Mouse (Mus musculus) forebrain, embryonic 14.5 days (tissue): ENCODE data around the gene B3galt4. TPM values are rescaled to one million over a fixed set of nuclear protein-coding genes. Genes with fewer than 3 reads are reported as not detected.

Experiments
- ATAC-seq: fragments of 200-750 bp; cut with Nextera tagmentation; 2 replicates; pipeline ENCODE4 v1.8.0; 2017; ENCODE audit warnings: mild to moderate bottlenecking, moderate library complexity
- DNase-seq: peaks from one replicate; pipeline ENCODE4 v3.0.0-alpha.2; 2015; ENCODE audit warnings: low spot score
- H3K27ac ChIP-seq: fragments of 300-500 bp; sonication (generic); 2 replicates; pipeline ENCODE4 v1.5.1; 2014; ENCODE audit warnings: low read depth, mild to moderate bottlenecking, control low read depth, low read length, moderate library complexity
- H3K27me3 ChIP-seq: fragments of 300-500 bp; sonication (generic); replicated peaks from 2 replicates; pipeline ENCODE4 v1.6.1; 2014; ENCODE audit warnings: low read length, control low read depth, mixed read lengths; ENCODE audit not compliant: control insufficient read depth, insufficient read depth
- H3K36me3 ChIP-seq: fragments of 300-500 bp; sonication (generic); 2 replicates; pipeline ENCODE4 v1.6.1; 2014; ENCODE audit warnings: low read length, control low read depth; ENCODE audit not compliant: control insufficient read depth, insufficient read depth
- H3K4me1 ChIP-seq: fragments of 300-500 bp; sonication (generic); 2 replicates; pipeline ENCODE4 v1.6.1; 2014; ENCODE audit warnings: antibody characterized with exemption, low read length, control low read depth; ENCODE audit not compliant: control insufficient read depth, insufficient read depth
- H3K4me2 ChIP-seq: fragments of 300-500 bp; sonication (generic); 2 replicates; pipeline ENCODE4 v1.6.1; 2014; ENCODE audit warnings: mild to moderate bottlenecking, control low read depth, low read length
- H3K4me3 ChIP-seq: fragments of 300-500 bp; sonication (generic); 2 replicates; pipeline ENCODE4 v1.5.1; 2014; ENCODE audit warnings: low read depth, low read length, control low read depth
- H3K9ac ChIP-seq: fragments of 300-500 bp; sonication (generic); 2 replicates; pipeline ENCODE4 v1.6.1; 2014; ENCODE audit warnings: mild to moderate bottlenecking, low read length, control low read depth, moderate library complexity
- H3K9me3 ChIP-seq: fragments of 300-500 bp; sonication (generic); replicated peaks from 2 replicates; pipeline ENCODE4 v1.6.1; 2016; ENCODE audit warnings: low read length, control low read depth, mixed read lengths; ENCODE audit not compliant: control insufficient read depth
- WGBS: fragments of 180-500 bp; shearing (Covaris S2); extraction: QIAGEN DNeasy Blood & Tissue Kit; methylation state at CpG from one replicate; pipeline ENCODE4 v1.1.7; 2014; 5-methylcytosine and 5-hydroxymethylcytosine counted together
- polyA plus RNA-seq: library from polyadenylated mRNA; unstranded; fragments of >200 nt; fragmentation: Nextera tagmentation; extraction: Ambion mirVana; gene quantifications from 2 replicates; pipeline ENCODE4 v1.2.1, GENCODE M21; 2014

B3galt4 gene
- polyA plus RNA-seq, 1 experiment from 2014 or later: 6.0 TPM

DNA sequence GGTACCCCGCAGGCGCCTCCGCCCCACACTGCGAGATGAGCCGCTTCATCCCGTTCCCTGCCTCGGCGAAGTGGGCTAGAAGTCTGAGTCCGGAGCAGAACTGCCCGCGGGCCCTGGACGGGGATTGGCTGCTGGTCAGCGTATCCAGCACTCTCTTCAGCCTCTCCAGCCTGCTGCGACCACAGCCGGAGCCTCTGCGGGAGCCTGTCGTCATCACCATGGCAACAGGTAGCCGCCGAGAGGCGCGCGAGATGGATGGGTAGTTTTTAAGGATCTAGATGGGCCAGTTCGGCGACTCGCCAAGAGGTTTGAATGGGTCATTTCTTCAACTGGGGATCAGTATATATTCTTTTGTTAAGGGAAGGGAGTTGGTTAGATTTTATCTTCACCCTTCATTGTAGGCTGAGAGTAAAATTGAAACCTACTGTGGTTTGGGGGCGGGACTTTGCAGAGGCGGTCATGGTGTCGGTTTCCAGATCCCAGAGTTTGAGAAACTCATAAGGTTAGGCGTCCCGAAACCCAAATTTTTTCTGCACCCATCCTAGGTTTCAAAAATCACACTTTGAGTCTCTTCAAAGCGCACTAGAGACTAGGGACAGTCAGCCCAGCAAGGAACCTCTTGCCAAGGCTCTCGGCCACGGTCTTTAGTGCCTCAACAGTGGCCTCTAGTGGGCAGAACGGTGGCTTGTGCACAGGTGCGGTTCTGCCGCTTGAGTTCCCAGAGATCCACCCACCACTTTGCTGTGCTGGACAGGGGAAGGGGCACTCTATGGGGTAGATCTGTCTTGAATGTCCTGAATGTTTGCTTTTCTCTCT, 30.8 kb downstream of the B3galt4 start:
- Histone ChIP-seq H3K4me3 (peak overlapping the region; percentile 40), H3K4me1 (peaks cover 24% of the 10 kb centered on the region), H3K27me3 (no peaks in the 10 kb centered on the region), H3K36me3 (no peaks in the 10 kb centered on the region; the same call in 1 of the 2 replicates), H3K9ac (peak overlapping the region; percentile 67), H3K4me2 (peak overlapping the region; percentile 87), H3K27ac (no peak overlapping the region), H3K9me3 (no peaks in the 10 kb centered on the region)
- WGBS: under 1% methylated on average over 35 of the region's 36 CpGs
- ATAC-seq (peak; percentile 15), DNase-seq (peak; percentile 86)

DNA sequence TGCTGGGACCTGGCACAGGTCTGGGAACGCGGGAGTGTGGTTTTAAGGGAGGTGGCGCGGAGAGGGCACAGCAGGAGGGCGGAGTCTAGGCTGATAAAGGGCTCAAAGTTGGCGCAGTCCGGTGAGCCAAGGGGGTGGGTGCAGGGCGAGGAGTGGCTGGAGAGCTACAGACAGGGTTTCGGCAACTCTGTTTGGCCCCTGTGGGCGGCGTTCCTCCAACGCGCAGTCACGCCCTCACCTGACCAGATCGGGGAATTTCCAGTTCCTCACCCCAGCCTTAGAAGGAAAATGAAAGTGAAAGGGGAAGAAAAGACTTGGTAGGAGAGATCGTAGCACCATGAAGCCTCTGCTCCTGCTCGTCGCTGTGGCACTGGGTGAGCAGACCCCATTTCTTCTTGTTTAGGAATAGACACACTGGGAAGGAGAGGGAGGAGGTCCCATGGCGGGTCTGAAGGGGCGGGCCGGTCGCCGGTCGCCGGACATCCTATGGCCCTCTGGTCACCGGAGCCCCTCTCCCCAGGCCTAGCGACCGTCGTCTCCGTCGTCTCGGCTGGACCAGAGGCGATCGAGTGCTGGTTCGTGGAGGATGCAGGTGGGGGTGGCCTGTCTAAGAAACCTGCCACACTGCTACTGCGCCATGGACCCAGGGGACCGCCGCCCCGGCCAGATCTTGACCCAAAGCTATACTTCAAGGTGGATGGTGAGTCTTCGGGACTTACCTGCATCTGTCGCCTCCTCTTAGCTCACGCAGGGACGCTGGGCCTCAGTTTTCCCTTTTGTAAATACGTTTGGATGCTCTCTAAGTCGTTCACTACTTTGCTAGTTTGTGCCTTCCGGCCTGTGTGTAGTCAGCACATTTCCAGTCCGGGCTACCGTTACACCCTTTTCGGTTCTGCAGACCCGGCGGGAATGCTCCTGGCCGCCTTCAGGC, 31.7 kb downstream of the B3galt4 start:
- under 1% methylated on average over 52 of the region's 52 CpGs for WGBS
- Histone ChIP-seq H3K27me3 (no peaks in the 10 kb centered on the region), H3K9ac (peak overlapping the region; percentile 67), H3K4me1 (peaks cover 24% of the 10 kb centered on the region), H3K4me3 (peak overlapping the region; percentile 40), H3K4me2 (peak overlapping the region; percentile 87), H3K9me3 (no peaks in the 10 kb centered on the region), H3K27ac (no peak overlapping the region), H3K36me3 (peaks cover 6% of the 10 kb centered on the region)
- no peak for ATAC-seq
- DNase-seq: peak; percentile 42

DNA sequence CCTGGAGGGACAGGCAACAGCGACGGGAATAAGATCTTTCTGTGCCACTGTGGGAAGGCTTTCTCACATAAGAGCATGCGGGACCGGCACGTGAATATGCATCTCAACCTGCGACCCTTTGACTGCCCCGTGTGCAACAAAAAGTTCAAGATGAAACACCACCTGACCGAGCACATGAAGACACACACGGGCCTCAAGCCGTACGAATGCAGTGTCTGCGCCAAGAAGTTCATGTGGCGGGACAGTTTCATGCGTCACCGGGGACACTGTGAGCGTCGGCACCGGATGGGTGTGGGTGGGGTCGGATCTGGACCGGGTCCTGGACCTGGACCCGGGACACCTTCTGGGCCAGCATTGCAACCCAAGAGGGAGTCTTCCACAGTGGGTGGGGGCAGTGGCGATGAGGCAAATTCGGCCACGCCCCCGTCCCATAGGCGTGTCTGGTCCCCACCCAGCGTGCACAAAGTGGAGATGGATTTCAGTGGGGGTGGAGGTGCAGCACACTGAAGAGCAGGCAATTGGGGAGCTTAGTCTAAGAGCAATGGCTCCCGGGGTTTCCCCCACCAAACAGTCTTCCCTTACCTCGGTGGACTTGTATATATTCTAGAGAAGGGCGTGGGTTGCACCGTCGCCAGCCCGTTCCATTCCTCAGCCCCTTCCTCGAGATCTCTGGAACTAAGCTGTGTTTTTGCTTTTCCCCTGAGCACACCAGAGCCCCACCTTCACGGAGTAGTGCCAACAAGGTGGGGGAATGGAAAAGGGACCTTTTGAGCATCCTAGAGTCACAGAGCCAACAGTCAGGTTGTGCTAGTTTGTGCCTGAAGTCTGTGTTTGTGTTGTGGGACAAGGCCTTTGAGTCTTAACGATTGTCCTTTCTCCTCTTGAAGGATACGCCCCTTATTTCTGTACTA, 32.7 kb downstream of the B3galt4 start:
- Histone ChIP-seq H3K4me1 (peaks cover 24% of the 10 kb centered on the region), H3K9ac (no peak overlapping the region; the same call in 1 of the 2 replicates)

DNA sequence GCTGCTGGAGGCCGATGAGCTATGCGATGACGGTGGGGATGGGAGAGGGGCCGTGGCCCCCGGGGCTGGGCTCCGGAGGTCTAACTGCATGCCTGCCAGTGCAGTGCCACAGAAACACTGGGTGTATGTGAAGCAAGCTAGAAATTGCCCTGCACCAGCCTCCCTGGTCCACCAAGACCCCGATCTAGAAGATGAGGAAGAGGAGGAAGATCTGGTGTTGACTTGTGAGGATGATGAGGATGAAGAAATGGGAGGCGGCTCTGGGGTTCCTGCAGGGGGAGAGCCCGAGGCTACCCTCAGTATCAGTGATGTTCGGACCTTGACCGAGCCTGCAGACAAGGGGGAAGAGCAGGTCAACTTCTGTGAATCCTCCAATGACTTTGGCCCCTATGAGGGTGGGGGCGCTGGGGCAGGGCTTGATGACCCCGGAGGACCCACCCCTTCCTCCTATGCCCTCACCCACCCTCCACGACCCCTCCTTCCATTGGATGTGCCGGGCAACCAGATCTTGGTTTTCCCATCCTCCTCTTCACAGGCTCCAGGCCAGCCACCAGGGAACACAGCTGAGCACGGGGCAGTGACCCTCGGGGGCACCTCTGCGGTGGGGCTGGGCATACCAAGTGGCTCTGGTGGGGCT, 33.5 kb downstream of the B3galt4 start:
- no peak overlapping the region for H3K9ac ChIP-seq
- ATAC-seq (no peak), DNase-seq (no peak)
- 85% methylated on average over 18 of the region's 18 CpGs for WGBS
- no peaks in the 10 kb centered on the region for H3K27me3 ChIP-seq
- no peak overlapping the region for H3K4me3 ChIP-seq
- peaks cover 23% of the 10 kb centered on the region for H3K36me3 ChIP-seq
- H3K9me3 ChIP-seq: no peaks in the 10 kb centered on the region
- H3K4me1 ChIP-seq: peaks cover 24% of the 10 kb centered on the region
- no peak overlapping the region for H3K4me2 ChIP-seq
- H3K27ac ChIP-seq: no peak overlapping the region

More for the DNA sequence above, 32.7 kb downstream of the B3galt4 start:
- WGBS: 61% methylated on average over 37 of the region's 37 CpGs
- Histone ChIP-seq H3K27me3 (no peaks in the 10 kb centered on the region), H3K27ac (no peak overlapping the region), H3K4me3 (peak overlapping the region; percentile 40), H3K4me2 (peak overlapping the region; percentile 87), H3K9me3 (no peaks in the 10 kb centered on the region), H3K36me3 (peaks cover 17% of the 10 kb centered on the region)
- ATAC-seq: no peak
- DNase-seq: no peak

DNA sequence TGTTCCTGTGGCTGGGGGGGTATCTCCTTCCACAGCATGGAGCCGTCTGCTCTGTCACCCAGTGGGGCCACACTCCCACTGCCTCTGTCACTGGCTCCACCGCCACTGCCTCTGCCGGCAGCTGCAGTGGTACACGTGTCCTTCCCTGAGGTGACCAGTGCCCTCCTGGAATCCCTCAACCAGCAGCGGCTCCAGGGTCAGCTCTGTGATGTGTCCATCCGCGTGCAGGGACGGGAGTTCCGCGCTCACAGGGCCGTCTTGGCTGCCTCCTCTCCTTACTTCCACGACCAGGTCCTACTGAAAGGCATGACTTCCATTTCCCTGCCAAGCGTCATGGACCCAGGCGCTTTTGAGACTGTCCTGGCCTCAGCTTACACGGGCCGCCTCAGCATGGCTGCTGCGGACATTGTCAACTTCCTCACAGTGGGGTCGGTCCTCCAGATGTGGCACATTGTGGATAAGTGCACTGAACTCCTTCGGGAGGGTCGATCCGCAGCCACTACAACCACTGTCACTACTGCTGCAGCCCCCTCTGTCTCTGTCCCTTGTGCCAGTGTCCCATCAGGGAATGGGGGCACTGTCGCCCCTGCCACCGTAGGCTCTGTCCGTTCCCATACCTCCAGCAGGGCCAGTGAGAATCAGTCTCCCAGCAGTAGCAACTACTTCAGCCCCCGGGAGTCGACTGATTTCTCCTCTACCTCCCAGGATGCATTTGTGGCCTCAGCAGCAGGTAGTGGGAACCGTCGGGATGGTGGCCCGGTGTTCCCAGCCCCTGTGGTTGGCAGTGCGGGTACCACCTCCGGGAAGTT, 34.2 kb downstream of the B3galt4 start:
- Histone ChIP-seq H3K27me3 (no peaks in the 10 kb centered on the region), H3K36me3 (peaks cover 29% of the 10 kb centered on the region), H3K4me2 (peak overlapping the region; percentile 63), H3K4me3 (peak overlapping the region; percentile 55), H3K9ac (peak overlapping the region; percentile 61; the same call in 1 of the 2 replicates), H3K27ac (no peak overlapping the region), H3K9me3 (no peaks in the 10 kb centered on the region), H3K4me1 (peaks cover 24% of the 10 kb centered on the region)
- DNase-seq (no peak), ATAC-seq (no peak)
- WGBS: 77% methylated on average over 31 of the region's 31 CpGs

DNA sequence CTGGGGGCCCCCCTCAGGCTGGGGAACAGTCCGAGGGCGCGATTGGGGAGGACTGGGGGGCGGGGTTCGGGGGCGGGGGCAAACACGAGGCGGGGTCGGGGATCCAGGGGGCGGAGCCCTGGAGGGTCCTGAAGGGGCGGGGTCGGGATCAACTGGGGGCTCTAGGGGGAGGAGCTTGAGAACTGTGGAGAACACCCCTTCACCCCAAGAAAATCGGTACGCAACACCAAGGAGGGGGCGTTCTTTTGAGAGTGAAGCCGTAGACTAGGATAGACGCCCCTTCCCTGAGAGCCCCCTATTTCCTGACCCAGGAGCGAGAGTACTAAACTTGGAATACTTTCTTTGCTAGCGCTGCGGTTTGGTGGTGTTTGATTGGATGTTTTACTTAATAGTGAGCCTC, 35.0 kb downstream of the B3galt4 start:
- Histone ChIP-seq H3K36me3 (peaks cover 37% of the 10 kb centered on the region), H3K27ac (peak overlapping the region; percentile 76), H3K9me3 (no peaks in the 10 kb centered on the region), H3K27me3 (no peaks in the 10 kb centered on the region), H3K4me3 (peak overlapping the region; percentile 55), H3K4me2 (peak overlapping the region; percentile 63), H3K4me1 (peaks cover 24% of the 10 kb centered on the region), H3K9ac (peak overlapping the region; percentile 61)
- WGBS: under 1% methylated on average over 12 of the region's 20 CpGs
- DNase-seq: peak; percentile 79
- ATAC-seq: peak; percentile 35

DNA sequence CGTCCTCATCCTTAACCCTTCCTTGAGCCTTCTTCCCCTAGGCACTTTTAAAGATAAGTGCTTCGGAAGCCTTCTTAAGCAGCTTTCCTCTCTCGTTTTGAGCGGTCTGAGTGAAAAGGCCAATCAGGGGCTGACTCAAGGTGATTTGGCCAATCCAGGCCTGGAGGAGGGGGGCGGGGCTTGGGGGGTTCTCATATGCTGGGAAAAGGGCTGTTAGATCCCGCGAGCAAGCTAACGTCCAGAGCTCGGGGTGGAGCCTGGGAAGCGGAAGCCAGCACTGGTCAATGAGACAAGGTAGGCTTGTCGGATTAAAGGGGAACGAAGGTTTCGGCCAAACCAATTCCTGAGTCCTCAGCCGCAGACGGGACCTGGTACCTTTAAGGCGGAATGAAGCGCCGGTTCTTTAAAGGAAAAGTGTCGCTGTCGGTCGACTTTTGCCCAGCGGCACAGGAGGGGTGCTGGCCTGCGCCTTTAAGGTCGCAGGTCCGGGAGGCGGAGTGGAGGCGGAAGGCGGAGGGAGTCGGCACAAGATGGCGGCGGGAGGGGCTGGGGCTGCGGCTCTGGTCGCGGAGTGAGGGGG, 35.5 kb downstream of the B3galt4 start, which contains the start of the genes Tapbp and Zbtb22:
Tapbp (plus strand) TSS at position 229 of the 580 bp plus-strand sequence.
Zbtb22 (plus strand) TSS at position 234 of the 580 bp plus-strand sequence.
- H3K27ac ChIP-seq: peak within 1 kb of the TSS; percentile 76
- H3K9ac ChIP-seq: peak within 1 kb of the TSS; percentile 61
- peak within 1 kb of the TSS; percentile 63 for H3K4me2 ChIP-seq
- H3K36me3 ChIP-seq: peaks cover 41% of the 10 kb centered on the region
- peaks cover 24% of the 10 kb centered on the region for H3K4me1 ChIP-seq
- whole genome bisulfite sequencing: under 1% methylated on average over 31 of the region's 34 CpGs
- DNase-seq (peak; percentile 98), ATAC-seq (peak; percentile 92)
- no peaks in the 10 kb centered on the region for H3K9me3 ChIP-seq
- H3K27me3 ChIP-seq: no peaks in the 10 kb centered on the region
- H3K4me3 ChIP-seq: peak within 1 kb of the TSS; percentile 55
